Mouse (Mus musculus) MEL (cell line): ENCODE results near the gene Gm28053. TPM values are rescaled to one million over a fixed set of nuclear protein-coding genes. Genes with fewer than 3 reads are reported as not detected.

Experiments used
- DNase-seq: peaks from one replicate; pipeline ENCODE4 v3.0.0; 2011; ENCODE audit warnings: low read depth, low spot score
- H3K27ac ChIP-seq: 2 replicates; pipeline ENCODE4 v1.5.1; 2012; ENCODE audit warnings: low read depth, mild to moderate bottlenecking, control low read depth, low read length, moderate library complexity; ENCODE audit not compliant: control insufficient read depth
- H3K27me3 ChIP-seq, 2 experiments: fragments of 150-350 bp in 1 of 2; sonication (generic) in 1 of 2; 2 replicates each; pipeline ENCODE4 v1.6.1; 2012; ENCODE audit warnings: low read length in 2 of 2, mild to moderate bottlenecking in 2 of 2, improper control_type of control experiment in 1 of 2, moderate library complexity in 1 of 2; ENCODE audit not compliant: insufficient read depth in 2 of 2, control insufficient read depth in 1 of 2
- H3K36me3 ChIP-seq, 2 experiments: 2 replicates each; pipeline ENCODE4 v1.6.1; 2012 to 2014; ENCODE audit warnings: low read length in 2 of 2, improper control_type of control experiment in 1 of 2, inconsistent platforms in 1 of 2, mild to moderate bottlenecking in 1 of 2; ENCODE audit not compliant: insufficient read depth in 2 of 2, control insufficient read depth in 1 of 2
- H3K4me1 ChIP-seq, 2 experiments: fragments of 150-350 bp in 1 of 2; sonication (generic) in 1 of 2; 2 replicates each; pipeline ENCODE4 v1.6.1; 2012; ENCODE audit warnings: low read length in 2 of 2, improper control_type of control experiment in 1 of 2, mild to moderate bottlenecking in 1 of 2; ENCODE audit not compliant: insufficient read depth in 2 of 2, control insufficient read depth in 1 of 2
- H3K4me3 ChIP-seq, 2 experiments: fragments of 150-350 bp in 1 of 2; sonication (generic) in 1 of 2; 2 replicates each; pipeline ENCODE4 v1.5.1; 2012; ENCODE audit warnings: low read depth in 2 of 2, low read length in 2 of 2, mild to moderate bottlenecking in 2 of 2, moderate library complexity in 2 of 2, control low read depth in 1 of 2, improper control_type of control experiment in 1 of 2; ENCODE audit not compliant: control insufficient read depth in 1 of 2, insufficient read depth in 1 of 2
- H3K79me2 ChIP-seq: 2 replicates; pipeline ENCODE4 v1.6.1; 2012; ENCODE audit warnings: mild to moderate bottlenecking, low read length, moderate library complexity; ENCODE audit not compliant: control insufficient read depth, poor library complexity, insufficient read depth
- H3K9ac ChIP-seq: 2 replicates; pipeline ENCODE4 v1.6.1; 2012; ENCODE audit warnings: low read depth, mild to moderate bottlenecking, control low read depth, low read length, moderate library complexity; ENCODE audit not compliant: control insufficient read depth, poor library complexity, severe bottlenecking
- H3K9me3 ChIP-seq: fragments of 150-350 bp; sonication (generic); replicated peaks from 2 replicates; pipeline ENCODE4 v1.6.1; 2012; ENCODE audit warnings: mild to moderate bottlenecking, low read length, improper control_type of control experiment, moderate library complexity; ENCODE audit not compliant: insufficient read depth
- BHLHE40 ChIP-seq: IDR thresholded peaks from 2 replicates; pipeline ENCODE4 v1.6.1; 2012; ENCODE audit warnings: low read depth, mild to moderate bottlenecking, inconsistent platforms, low read length, improper control_type of control experiment, borderline replicate concordance
- CHD1 ChIP-seq: IDR thresholded peaks from 2 replicates; pipeline ENCODE4 v1.6.1; 2012; ENCODE audit warnings: low read depth, mild to moderate bottlenecking, inconsistent platforms, low read length, improper control_type of control experiment
- CTCF ChIP-seq, 3 experiments: IDR thresholded peaks in 2 of 3; conservative IDR thresholded peaks in 1 of 3; 2 replicates each; pipeline ENCODE4 v1.5.1; 2011 to 2012; ENCODE audit warnings: low read length in 3 of 3, low read depth in 2 of 3, mild to moderate bottlenecking in 2 of 3, improper control_type of control experiment in 1 of 3, inconsistent platforms in 1 of 3, mixed read lengths in 1 of 3, moderate library complexity in 1 of 3; ENCODE audit not compliant: control insufficient read depth in 1 of 3, insufficient read depth in 1 of 3, poor library complexity in 1 of 3, severe bottlenecking in 1 of 3
- E2F4 ChIP-seq: IDR thresholded peaks from 2 replicates; pipeline ENCODE4 v1.6.1; 2011; ENCODE audit warnings: low read depth, low read length, improper control_type of control experiment, borderline replicate concordance
- ELF1 ChIP-seq: IDR thresholded peaks from 2 replicates; pipeline ENCODE4 v1.6.1; 2014; ENCODE audit warnings: low read depth, mild to moderate bottlenecking, inconsistent platforms, low read length, improper control_type of control experiment, moderate library complexity
- ETS1 ChIP-seq: IDR thresholded peaks from 2 replicates; pipeline ENCODE4 v1.6.1; 2012; ENCODE audit warnings: low read depth, mild to moderate bottlenecking, inconsistent platforms, low read length, improper control_type of control experiment, moderate library complexity
- JUND ChIP-seq: IDR thresholded peaks from 2 replicates; pipeline ENCODE4 v1.6.1; 2011; ENCODE audit warnings: low read depth, mild to moderate bottlenecking, improper control_type of control experiment, low read length
- MAFK ChIP-seq: IDR thresholded peaks from 2 replicates; pipeline ENCODE4 v1.6.1; 2011; ENCODE audit warnings: low read depth, mild to moderate bottlenecking, low read length, improper control_type of control experiment, borderline replicate concordance
- MYB ChIP-seq: IDR thresholded peaks from 2 replicates; pipeline ENCODE4 v1.6.1; 2011; ENCODE audit warnings: mild to moderate bottlenecking, low read depth, low read length, improper control_type of control experiment
- MYC ChIP-seq: IDR thresholded peaks from 2 replicates; pipeline ENCODE4 v1.6.1; 2011; ENCODE audit warnings: low read depth, mild to moderate bottlenecking, low read length, improper control_type of control experiment, moderate library complexity
- POLR2A ChIP-seq, 2 experiments: IDR thresholded peaks; 2 replicates each; pipeline ENCODE4 v1.6.1; 2011 to 2012; ENCODE audit warnings: low read length in 2 of 2, mild to moderate bottlenecking in 2 of 2, control low read depth in 1 of 2, improper control_type of control experiment in 1 of 2, low read depth in 1 of 2, moderate library complexity in 1 of 2; ENCODE audit not compliant: control insufficient read depth in 1 of 2, insufficient read depth in 1 of 2, poor library complexity in 1 of 2
- POLR2AphosphoS2 ChIP-seq: IDR thresholded peaks from 2 replicates; pipeline ENCODE4 v1.6.1; 2011; ENCODE audit warnings: low read length, improper control_type of control experiment
- POLR2AphosphoS5 ChIP-seq: IDR thresholded peaks from 2 replicates; pipeline ENCODE4 v1.6.1; 2012; ENCODE audit warnings: low read depth, borderline replicate concordance, mild to moderate bottlenecking, inconsistent platforms, low read length, moderate library complexity, mixed read lengths
- RCOR1 ChIP-seq: IDR thresholded peaks from 2 replicates; pipeline ENCODE4 v1.6.1; 2012; ENCODE audit warnings: low read depth, mild to moderate bottlenecking, inconsistent platforms, low read length, improper control_type of control experiment
- SIN3A ChIP-seq: IDR thresholded peaks from 2 replicates; pipeline ENCODE4 v1.6.1; 2012; ENCODE audit warnings: low read length, improper control_type of control experiment, inconsistent platforms
- UBTF ChIP-seq: IDR thresholded peaks from 2 replicates; pipeline ENCODE4 v1.6.1; 2012; ENCODE audit warnings: low read depth, mild to moderate bottlenecking, inconsistent platforms, low read length, improper control_type of control experiment, moderate library complexity, borderline replicate concordance; ENCODE audit not compliant: insufficient read depth
- USF1 ChIP-seq: IDR thresholded peaks from 2 replicates; pipeline ENCODE4 v1.6.1; 2014; ENCODE audit warnings: low read depth, mild to moderate bottlenecking, inconsistent platforms, low read length, improper control_type of control experiment, moderate library complexity
- ZC3H11A ChIP-seq: IDR thresholded peaks from 2 replicates; pipeline ENCODE4 v1.6.1; 2012; ENCODE audit warnings: low read depth, mild to moderate bottlenecking, inconsistent platforms, low read length, improper control_type of control experiment
- ZNF384 ChIP-seq: IDR thresholded peaks from 2 replicates; pipeline ENCODE4 v1.6.1; 2012; ENCODE audit warnings: low read depth, mild to moderate bottlenecking, inconsistent platforms, low read length, improper control_type of control experiment
- polyA plus RNA-seq, 2 experiments: library from polyadenylated mRNA; stranded (reverse) in 1 of 2; unstranded in 1 of 2; fragments of >175 nt in 1 of 2; fragments of >200 nt in 1 of 2; gene quantifications; 2 replicates each; pipeline versions ENCODE4 v1.2.1 to v1.2.4; 2012; ENCODE audit warnings: low replicate concordance in 2 of 2, low read depth in 1 of 2; ENCODE audit not compliant: insufficient read length in 2 of 2, insufficient read depth in 1 of 2, missing spikeins in 1 of 2
- total RNA-seq: library from RNA; depleted of rRNA; stranded (reverse); fragments of 300-350 nt; gene quantifications from 2 replicates; pipeline ENCODE4 v1.2.3, GENCODE M21; 2012

Gm28053 gene
- total and polyA plus RNA-seq, 3 experiments, result not detected

DNA sequence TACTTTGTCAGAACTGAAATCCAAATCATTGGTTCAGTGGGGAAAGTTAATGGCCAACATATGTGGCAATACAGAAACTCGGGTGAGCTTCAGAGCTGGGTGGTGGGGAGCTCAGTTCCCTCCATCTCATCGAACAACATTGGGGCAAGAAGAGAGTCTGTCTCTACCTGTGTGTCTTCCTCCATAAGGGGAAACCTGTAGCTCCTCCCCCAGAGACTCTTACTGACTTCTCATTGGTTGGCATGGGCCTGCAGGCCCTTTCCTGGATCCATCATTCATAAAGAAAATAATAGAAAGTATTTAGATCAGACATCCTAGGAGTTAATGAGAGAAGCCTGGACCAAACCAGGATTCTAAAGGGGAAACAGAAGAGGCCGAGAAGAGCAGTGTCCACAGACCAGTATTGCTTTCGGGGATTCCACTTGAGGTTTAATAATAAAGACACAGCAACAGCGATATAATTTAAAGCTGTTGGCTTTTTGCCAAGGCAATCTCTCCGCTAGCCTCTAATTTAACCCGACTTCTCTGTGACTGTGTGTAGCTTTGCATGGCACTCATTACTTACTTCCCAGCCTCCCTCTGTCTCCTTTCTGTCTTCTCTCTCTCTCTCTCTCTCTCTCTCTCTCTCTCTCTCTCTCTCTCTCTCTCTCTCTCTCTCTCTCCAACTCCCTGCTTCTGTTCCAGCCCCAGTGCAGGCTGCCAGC is 45.3 kb downstream of the Gm28053 start:
- Histone ChIP-seq H3K79me2 (no peaks in the 10 kb centered on the region), H3K27ac (no peak overlapping the region)
- no peak for DNase-seq

DNA sequence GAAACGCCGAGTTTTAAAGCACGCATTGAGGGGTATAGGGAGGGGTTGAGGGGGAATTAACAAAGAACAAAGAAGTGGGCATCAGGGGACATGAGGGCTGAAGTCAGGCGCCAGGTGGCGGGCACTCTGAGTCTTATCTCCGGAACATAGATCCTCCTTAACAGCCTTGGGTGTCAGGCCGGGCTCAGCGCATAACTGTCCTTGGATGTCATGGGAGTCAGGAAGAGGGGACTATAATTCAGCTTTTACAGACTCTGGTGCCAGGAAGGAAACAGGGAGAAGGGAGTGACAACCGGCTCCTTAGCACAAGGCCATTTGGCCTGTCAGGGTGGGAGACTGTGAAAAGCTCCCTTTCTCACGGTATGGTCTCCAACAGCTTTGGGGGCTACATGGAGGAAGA is 46.1 kb downstream of the Gm28053 start:
- DNase-seq, result no peak
- Histone ChIP-seq H3K79me2 (no peaks in the 10 kb centered on the region), H3K4me1 (no peaks in the 10 kb centered on the region), H3K27ac (no peak overlapping the region), H3K9me3 (no peaks in the 10 kb centered on the region), H3K36me3 (no peaks in the 10 kb centered on the region), H3K4me3 (no peak overlapping the region), H3K27me3 (no peaks in the 10 kb centered on the region), H3K9ac (no peak overlapping the region)
- TF ChIP-seq CTCF (IDR thresholded peaks at IDR 0.05 in 2 of 3, conservative IDR thresholded peaks at IDR 0.05 in 1 of 3; ENCODE audit: control insufficient read depth in 1 of 3, insufficient read depth in 1 of 3, low read depth in 2 of 3, low read length in 3 of 3, poor library complexity in 1 of 3, severe bottlenecking in 1 of 3) (no peak), CHD1 (no peak), ZNF384 (no peak), UBTF (no peak), MYB (no peak), ETS1 (no peak), ZC3H11A (no peak), BHLHE40 (no peak), RCOR1 (no peak), E2F4 (no peak), MYC (no peak), USF1 (no peak), POLR2A (IDR thresholded peaks at IDR 0.05; ENCODE audit: control insufficient read depth in 1 of 2, insufficient read depth in 1 of 2, low read depth in 1 of 2, low read length in 2 of 2, poor library complexity in 1 of 2) (no peak), ELF1 (no peak), JUND (no peak), POLR2AphosphoS5 (no peak)

More for the DNA sequence above, 45.3 kb downstream of the Gm28053 start:
- Histone ChIP-seq H3K4me3 (no peak overlapping the region), H3K9ac (no peak overlapping the region), H3K4me1 (no peaks in the 10 kb centered on the region), H3K9me3 (no peaks in the 10 kb centered on the region), H3K36me3 (no peaks in the 10 kb centered on the region), H3K27me3 (no peaks in the 10 kb centered on the region)
- TF ChIP-seq MAFK (no peak), POLR2AphosphoS2 (no peak), ZNF384 (no peak), SIN3A (no peak)
